In genomic region chr17:80270622-80271021, GRCm38 (mm10) we compare ENCODE assay signal across 1 mouse cellular context. TPM values are rescaled to one million over a fixed set of nuclear protein-coding genes. Genes with fewer than 3 reads are reported as not detected.
"Had no signal": no experiment of that assay in that cellular context is flagged by ENCODE, and none has a peak within 500 bp of the region (broad histone marks: within the 10 kb centered on the region; RNA-seq: fewer than 3 reads in every experiment).

No protein-coding gene starts in this region.

RNA-seq across cellular contexts. Expression of gene Arhgef33, which starts 36.6 kb away (rescaled TPM):
- polyA plus RNA-seq: erythroblast, embryonic 14.5 days had no signal

RNA-seq across cellular contexts. Expression of gene Gemin6, which starts 46.4 kb away (rescaled TPM):
- polyA plus RNA-seq: erythroblast, embryonic 14.5 days had no signal
